Mouse (Mus musculus) forebrain, embryonic 11.5 days (tissue): ENCODE measurements at regions not wholly inside any gene's neighbourhood (a gene's known extent, or its start where the extent isn't known, plus 50 kb on each side); places are given as distances from the start of the nearest gene placed in this dataset.

ENCODE experiments used
- ATAC-seq: fragments of 200-750 bp; cut with Nextera tagmentation; replicated peaks from 2 replicates; pipeline ENCODE4 v1.8.0; 2017; ENCODE audit warnings: moderate TSS enrichment; ENCODE audit not compliant: low FRiP score
- DNase-seq: peaks from one replicate; pipeline ENCODE4 v3.0.0-alpha.2; 2017; ENCODE audit warnings: low spot score
- H3K27ac ChIP-seq: fragments of 300-500 bp; sonication (generic); 2 replicates; pipeline ENCODE4 v1.5.1; 2014; ENCODE audit warnings: low read depth, low read length
- H3K27me3 ChIP-seq: fragments of 300-500 bp; sonication (generic); 2 replicates; pipeline ENCODE4 v1.6.1; 2014; ENCODE audit warnings: mild to moderate bottlenecking, low read length, mixed read lengths; ENCODE audit not compliant: control insufficient read depth, insufficient read depth
- H3K36me3 ChIP-seq: fragments of 300-500 bp; sonication (generic); 2 replicates; pipeline ENCODE4 v1.6.1; 2014; ENCODE audit warnings: mild to moderate bottlenecking, low read length, moderate library complexity, mixed read lengths; ENCODE audit not compliant: control insufficient read depth, insufficient read depth
- H3K4me1 ChIP-seq: fragments of 300-500 bp; sonication (generic); replicated peaks from 2 replicates; pipeline ENCODE4 v1.6.1; 2014; ENCODE audit warnings: low read length, mixed read lengths; ENCODE audit not compliant: control insufficient read depth, insufficient read depth
- H3K4me2 ChIP-seq: fragments of 300-500 bp; sonication (generic); 2 replicates; pipeline ENCODE4 v1.6.1; 2014; ENCODE audit warnings: low read depth, mild to moderate bottlenecking, low read length, moderate library complexity, mixed read lengths; ENCODE audit not compliant: severe bottlenecking
- H3K4me3 ChIP-seq: fragments of 300-500 bp; sonication (generic); 2 replicates; pipeline ENCODE4 v1.5.1; 2014; ENCODE audit warnings: low read depth, low read length
- H3K9ac ChIP-seq: fragments of 300-500 bp; sonication (generic); 2 replicates; pipeline ENCODE4 v1.6.1; 2014; ENCODE audit warnings: low read length
- H3K9me3 ChIP-seq: fragments of 300-500 bp; sonication (generic); 2 replicates; pipeline ENCODE4 v1.6.1; 2016; ENCODE audit warnings: low read length, mixed read lengths; ENCODE audit not compliant: control insufficient read depth
- WGBS: fragments of 180-500 bp; shearing (Covaris S2); extraction: QIAGEN DNeasy Blood & Tissue Kit; methylation state at CpG from one replicate; pipeline ENCODE4 v1.1.7; 2014; 5-methylcytosine and 5-hydroxymethylcytosine counted together

- Histone ChIP-seq H3K36me3 (no peaks in the 10 kb centered on the region), H3K27ac (no peak overlapping the region), H3K9ac (no peak overlapping the region), H3K4me3 (no peak overlapping the region), H3K27me3 (no peaks in the 10 kb centered on the region), H3K9me3 (no peaks in the 10 kb centered on the region), H3K4me1 (no peaks in the 10 kb centered on the region), H3K4me2 (no peak overlapping the region)
- WGBS = 84% methylated on average over 7 of the region's 7 CpGs
- ATAC-seq (no peak), DNase-seq (no peak)
These were observed 115.8 kb upstream of the Dhrs4 start for GRCm38 (mm10) chr14:55362757-55363156.

- no peak overlapping the region for H3K4me2 ChIP-seq
- DNase-seq (no peak), ATAC-seq (no peak)
- H3K27me3 ChIP-seq = no peaks in the 10 kb centered on the region
- H3K36me3 ChIP-seq = no peaks in the 10 kb centered on the region
- 91% methylated on average over 5 of the region's 5 CpGs for WGBS
- no peak overlapping the region for H3K9ac ChIP-seq
- no peaks in the 10 kb centered on the region for H3K9me3 ChIP-seq
- H3K27ac ChIP-seq = no peak overlapping the region
- no peaks in the 10 kb centered on the region for H3K4me1 ChIP-seq
- H3K4me3 ChIP-seq = no peak overlapping the region
These were observed 108.2 kb upstream of the Dhrs4 start for GRCm38 (mm10) chr14:55370384-55370783.

- Histone ChIP-seq H3K36me3 (no peaks in the 10 kb centered on the region), H3K4me2 (no peak overlapping the region)
- WGBS = 89% methylated on average over 5 of the region's 5 CpGs
These were observed 105.6 kb upstream of the Dhrs4 start for GRCm38 (mm10) chr14:55372960-55373359.

GRCm38 (mm10) chr14:55386773-55387172, 91.8 kb upstream of the Dhrs4 start:
- Histone ChIP-seq H3K4me1 (no peaks in the 10 kb centered on the region), H3K4me2 (no peak overlapping the region), H3K27me3 (no peaks in the 10 kb centered on the region), H3K9ac (no peak overlapping the region), H3K9me3 (no peaks in the 10 kb centered on the region), H3K27ac (no peak overlapping the region), H3K4me3 (no peak overlapping the region), H3K36me3 (no peaks in the 10 kb centered on the region)
- ATAC-seq = no peak
- 65% methylated on average over 6 of the region's 6 CpGs for WGBS
- DNase-seq = no peak

More at GRCm38 (mm10) chr14:55372960-55373359, 105.6 kb upstream of the Dhrs4 start:
- Histone ChIP-seq H3K4me3 (no peak overlapping the region), H3K27ac (no peak overlapping the region), H3K9me3 (no peaks in the 10 kb centered on the region), H3K9ac (no peak overlapping the region), H3K27me3 (no peaks in the 10 kb centered on the region), H3K4me1 (no peaks in the 10 kb centered on the region)
- no peak for DNase-seq
- ATAC-seq = no peak

- H3K27ac ChIP-seq = no peak overlapping the region
- H3K4me3 ChIP-seq = no peak overlapping the region
- H3K9ac ChIP-seq = no peak overlapping the region
- no peaks in the 10 kb centered on the region for H3K36me3 ChIP-seq
- no peaks in the 10 kb centered on the region for H3K4me1 ChIP-seq
- no peaks in the 10 kb centered on the region for H3K27me3 ChIP-seq
- WGBS = 66% methylated on average over 6 of the region's 6 CpGs
- DNase-seq (no peak), ATAC-seq (no peak)
- H3K9me3 ChIP-seq = no peaks in the 10 kb centered on the region
- no peak overlapping the region for H3K4me2 ChIP-seq
These were observed 91.2 kb upstream of the Dhrs4 start for GRCm38 (mm10) chr14:55387378-55387777.

- WGBS = 80% methylated on average over 6 of the region's 6 CpGs
- H3K27me3 ChIP-seq = no peaks in the 10 kb centered on the region
- ATAC-seq (no peak), DNase-seq (no peak)
- H3K4me2 ChIP-seq = no peak overlapping the region
- no peaks in the 10 kb centered on the region for H3K4me1 ChIP-seq
- H3K36me3 ChIP-seq = no peaks in the 10 kb centered on the region
- no peaks in the 10 kb centered on the region for H3K9me3 ChIP-seq
- no peak overlapping the region for H3K4me3 ChIP-seq
- H3K9ac ChIP-seq = no peak overlapping the region
- no peak overlapping the region for H3K27ac ChIP-seq
These were observed 86.2 kb upstream of the Dhrs4 start for GRCm38 (mm10) chr14:55392390-55392789.

GRCm38 (mm10) chr14:55406146-55406545, 72.4 kb upstream of the Dhrs4 start:
- DNase-seq = no peak
- WGBS = 82% methylated on average over 2 of the region's 2 CpGs
- Histone ChIP-seq H3K27me3 (no peaks in the 10 kb centered on the region), H3K36me3 (no peaks in the 10 kb centered on the region), H3K9me3 (no peaks in the 10 kb centered on the region), H3K27ac (no peak overlapping the region), H3K4me1 (no peaks in the 10 kb centered on the region), H3K9ac (no peak overlapping the region), H3K4me3 (no peak overlapping the region), H3K4me2 (no peak overlapping the region)
- ATAC-seq = no peak
